Mouse (Mus musculus) liver, postnatal 0 days (tissue): Measurements from ENCODE around the gene Rsph3b.
"Not testable (repeated sequence)": the region's sequence is repeated elsewhere in the genome, so short reads cannot be mapped to it uniquely, and the experiment has no call there.

Experiments
- CTCF ChIP-seq: sonication (generic); IDR thresholded peaks from 2 replicates; pipeline ENCODE4 v1.5.1; 2016; ENCODE audit warnings: antibody characterized with exemption, low read depth
- EP300 ChIP-seq: IDR thresholded peaks from 2 replicates; pipeline ENCODE4 v1.6.1; 2016; ENCODE audit warnings: antibody characterized with exemption, low read depth, mild to moderate bottlenecking

- not testable (repeated sequence) for TF ChIP-seq CTCF, EP300
Observed at GRCm38 (mm10) chr17:6948769-6949228, 317 bp upstream of the Rsph3b start.
